Mouse (Mus musculus) spleen, adult 2 months (tissue): Measurements from ENCODE around the gene B3gnt7.

Experiments
- CTCF ChIP-seq: fragments of 200-500 bp; IDR thresholded peaks from 2 replicates; pipeline ENCODE4 v1.5.1; 2011; ENCODE audit warnings: mild to moderate bottlenecking, inconsistent platforms; ENCODE audit not compliant: insufficient read depth, insufficient read length, insufficient replicate concordance; ENCODE audit errors: extremely low read depth
- POLR2A ChIP-seq: fragments of 200-500 bp; IDR thresholded peaks from 2 replicates; pipeline ENCODE4 v1.6.1; 2011; ENCODE audit warnings: low read depth, low read length, inconsistent platforms

DNA sequence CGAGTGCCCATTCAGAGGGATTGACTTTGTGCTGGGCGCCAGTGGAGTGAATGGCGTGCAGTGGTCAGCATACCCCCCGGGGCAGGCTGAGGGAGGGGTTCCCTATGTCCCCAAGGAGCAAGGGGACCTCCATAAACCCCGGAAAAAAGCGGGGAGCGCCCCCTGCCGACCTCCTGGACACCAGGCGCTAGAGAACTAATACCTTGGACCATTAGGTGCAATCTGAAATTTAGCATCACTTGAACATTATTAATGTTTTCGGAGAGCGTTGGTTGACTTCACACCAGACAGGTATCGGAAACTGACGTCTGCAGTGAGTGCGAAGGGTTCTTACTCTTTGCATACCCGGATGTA lies 11.1 kb downstream of the B3gnt7 start:
- TF ChIP-seq CTCF: peak; percentile 51; the same call in 1 of the 2 replicates
- TF ChIP-seq POLR2A: no peak
